ENCODE assay signal across 16 mouse cellular contexts in genomic region chr1:73545401-73545800, GRCm38 (mm10).
DNase-seq lines count a peak whose midpoint lies in the region; ATAC-seq lines count a peak whose summit lies in the region.
"Had no signal": no experiment of that assay in that cellular context is flagged by ENCODE, and none has a peak within 500 bp of the region (broad histone marks: within the 10 kb centered on the region; RNA-seq: fewer than 3 reads in every experiment).

No protein-coding gene starts in this region.

- H3K4me2 ChIP-seq in embryonic facial prominence, embryonic 15.5 days (replicated peaks) = no peak overlapping the region
- no peak overlapping the region for H3K4me2 ChIP-seq in kidney, embryonic 15.5 days
- H3K4me2 ChIP-seq: hindbrain, embryonic 15.5 days; lung, embryonic 15.5 days had no signal

- H3K4me1 ChIP-seq in embryonic facial prominence, embryonic 15.5 days = no peaks in the 10 kb centered on the region; the same call in 1 of the 2 replicates
- H3K4me1 ChIP-seq in kidney, embryonic 15.5 days = peaks cover 18% of the 10 kb centered on the region
- H3K4me1 ChIP-seq: lung, embryonic 15.5 days had no signal

- H3K27me3 ChIP-seq in embryonic facial prominence, embryonic 15.5 days = no peaks in the 10 kb centered on the region
- no peaks in the 10 kb centered on the region for H3K27me3 ChIP-seq in kidney, embryonic 15.5 days
- H3K27me3 ChIP-seq: hindbrain, embryonic 15.5 days; lung, embryonic 15.5 days had no signal

- no peak overlapping the region for H3K27ac ChIP-seq in embryonic facial prominence, embryonic 15.5 days (replicated peaks)
- peak overlapping the region; percentile 51 for H3K27ac ChIP-seq in kidney, embryonic 15.5 days
- H3K27ac ChIP-seq: heart, adult 2 months; hindbrain, embryonic 15.5 days; lung, embryonic 15.5 days had no signal

- WGBS in embryonic facial prominence, embryonic 15.5 days = 44% methylated on average over 6 of the region's 6 CpGs
- WGBS in kidney, embryonic 15.5 days = 47% methylated on average over 6 of the region's 6 CpGs

- H3K9me3 ChIP-seq in embryonic facial prominence, embryonic 15.5 days (replicated peaks) = no peaks in the 10 kb centered on the region
- no peaks in the 10 kb centered on the region for H3K9me3 ChIP-seq in kidney, embryonic 15.5 days (replicated peaks)
- H3K9me3 ChIP-seq: hindbrain, embryonic 15.5 days; lung, embryonic 15.5 days had no signal

- peak; percentile 63 for ATAC-seq in embryonic facial prominence, embryonic 15.5 days (ENCODE audit: insufficient number of reproducible peaks, low FRiP score, low TSS enrichment, low read depth)
- no peak; the same call in 1 of the 2 replicates for ATAC-seq in kidney, embryonic 15.5 days (replicated peaks; ENCODE audit: low FRiP score)
- ATAC-seq in frontal cortex, adult (ENCODE audit: low TSS enrichment) = no peak
- ATAC-seq: activated CD4-positive, CD25-positive, alpha-beta regulatory T cell, adult 4 months had no signal

- H3K4me3 ChIP-seq in embryonic facial prominence, embryonic 15.5 days (replicated peaks) = no peak overlapping the region
- H3K4me3 ChIP-seq in kidney, embryonic 15.5 days (replicated peaks) = no peak overlapping the region
- H3K4me3 ChIP-seq: heart, adult 2 months; hindbrain, embryonic 15.5 days; lung, embryonic 15.5 days; myocyte had no signal

- no peaks in the 10 kb centered on the region for H3K36me3 ChIP-seq in embryonic facial prominence, embryonic 15.5 days
- H3K36me3 ChIP-seq in kidney, embryonic 15.5 days = no peaks in the 10 kb centered on the region
- H3K36me3 ChIP-seq: hindbrain, embryonic 15.5 days; lung, embryonic 15.5 days had no signal

- DNase-seq in kidney, adult 11 months = peak; percentile 27
- no peak for DNase-seq in kidney, adult 9 months
- peak; percentile 28 for DNase-seq in skeletal muscle tissue, adult 2 months (ENCODE audit: low read depth, low spot score)
- DNase-seq in layer of hippocampus, postnatal 36 days = no peak
- DNase-seq: cerebellum, postnatal 25 days; heart, adult 2 months; heart, postnatal 10 days; liver; retina, postnatal 1 day had no signal

- no peak overlapping the region for H3K9ac ChIP-seq in embryonic facial prominence, embryonic 15.5 days
- no peak overlapping the region for H3K9ac ChIP-seq in kidney, embryonic 15.5 days
- H3K9ac ChIP-seq: hindbrain, embryonic 15.5 days; lung, embryonic 15.5 days had no signal

Comparison
In these comparisons a context has a peak if more than half of its experiments do, and no peak if none do; other contexts are left out.
1. DNase-seq: peak in kidney, adult 11 months (single experiment) and skeletal muscle tissue, adult 2 months (single experiment); none in kidney, adult 9 months (single experiment) and layer of hippocampus, postnatal 36 days (0 of 2).